Mouse (Mus musculus): ENCODE results near the gene Aspg. TPM values are rescaled to one million over a fixed set of nuclear protein-coding genes. Genes with fewer than 3 reads are reported as not detected.

Aspg gene
- total RNA-seq, 2 experiments from 2014 or later = not detected

DNA sequence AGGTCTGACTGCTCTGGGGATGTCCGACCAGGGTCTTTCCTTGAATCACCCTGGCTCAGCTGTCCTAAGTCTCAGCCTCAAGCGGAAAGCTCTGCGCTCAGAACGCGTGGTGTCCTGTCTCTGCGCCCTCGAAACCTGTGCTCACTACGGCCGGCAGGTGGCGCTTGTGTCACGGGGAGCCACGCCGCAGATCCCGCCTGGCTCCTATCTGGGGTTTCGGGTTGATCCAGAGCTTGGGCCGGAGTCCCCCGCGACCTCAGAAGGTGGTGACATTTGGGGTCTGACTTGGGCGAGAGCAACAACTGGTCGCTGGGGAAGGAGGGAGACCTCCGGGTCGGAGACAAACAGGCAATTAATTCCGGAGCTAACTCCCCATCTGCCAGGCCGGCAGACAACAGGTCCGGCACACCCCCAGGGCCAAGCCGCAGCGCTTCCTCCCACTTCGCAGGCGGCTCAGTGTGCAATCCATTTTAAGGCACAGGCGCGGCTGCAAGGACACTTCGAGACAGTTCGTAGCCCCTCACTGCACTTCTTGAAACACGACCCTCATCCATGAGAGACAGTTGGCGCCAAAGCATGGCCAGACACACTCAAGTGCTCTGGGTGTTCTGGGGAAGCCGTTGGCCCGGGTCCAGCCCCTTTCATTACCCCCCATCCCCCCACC lies 38.9 kb downstream of the Aspg start:
- ATAC-seq (replicated peaks; ENCODE audit: low FRiP score, low TSS enrichment, poor library complexity, severe bottlenecking) = peak; percentile 71

DNA sequence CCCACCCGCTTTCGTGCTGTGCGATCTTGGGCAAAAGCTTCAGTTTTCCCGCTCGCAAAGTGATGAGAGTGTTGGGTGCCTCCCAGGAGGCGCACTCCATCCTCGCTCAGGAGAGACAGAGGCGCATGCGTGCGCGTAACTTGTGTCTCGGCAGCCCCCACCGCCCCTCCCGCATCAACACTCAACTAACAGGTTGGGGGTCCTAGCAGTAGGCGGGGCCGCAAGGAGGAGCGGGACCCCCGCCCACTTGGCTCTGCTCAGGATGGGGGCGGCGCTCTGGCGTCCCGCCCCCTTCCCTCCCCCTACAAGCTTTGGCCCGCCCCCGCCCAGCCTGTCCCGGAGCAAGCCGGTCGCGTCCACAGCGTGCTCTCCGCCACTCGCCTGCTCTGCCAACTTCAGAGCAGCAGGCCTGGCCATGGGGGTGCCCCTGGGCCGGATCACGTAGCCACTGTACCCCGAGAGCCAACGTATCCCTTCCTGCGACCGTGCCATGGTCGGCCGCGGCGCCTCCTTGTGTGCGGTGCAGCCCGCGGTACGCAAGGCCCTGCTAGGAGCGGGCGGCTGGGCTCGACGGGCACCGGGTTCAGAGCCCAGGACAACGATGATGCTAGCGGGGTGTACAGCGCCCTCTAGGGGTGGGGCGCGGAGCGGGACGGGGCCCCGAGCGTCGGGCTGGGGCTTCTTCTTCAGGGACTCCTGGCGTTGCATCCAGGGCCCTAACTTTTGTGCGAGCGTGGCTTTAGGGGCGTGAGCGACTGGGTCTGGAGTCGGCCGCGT lies 39.6 kb downstream of the Aspg start, which contains the start of gene Kif26a:
Gene Kif26a, plus strand, starts transcription at position 334 of the 777 bp plus-strand sequence.
- no peak for ATAC-seq (replicated peaks; ENCODE audit: low FRiP score, low TSS enrichment, poor library complexity, severe bottlenecking)

DNA sequence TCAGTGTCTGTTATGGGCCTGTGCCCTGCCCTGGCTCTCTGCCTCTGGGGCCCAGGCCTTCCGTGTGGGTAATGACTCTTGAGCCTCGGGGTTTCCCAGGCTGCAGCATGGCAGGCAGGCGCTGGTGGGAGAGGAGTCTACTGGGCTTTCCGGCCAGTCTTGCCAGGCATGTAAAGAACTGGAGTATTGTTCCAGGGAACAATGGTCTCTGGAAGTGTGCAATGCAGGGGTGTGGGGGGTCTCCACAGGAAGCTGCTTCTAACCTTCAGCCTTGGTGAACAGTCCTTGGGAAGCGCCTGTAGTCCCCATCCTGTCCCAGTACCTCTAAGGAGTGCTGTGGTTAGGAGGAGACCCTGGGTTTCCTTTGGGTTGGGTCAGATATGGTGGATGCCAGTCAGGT lies 40.9 kb downstream of the Aspg start:
- no peak for ATAC-seq (replicated peaks; ENCODE audit: low FRiP score, low TSS enrichment, poor library complexity, severe bottlenecking)

DNA sequence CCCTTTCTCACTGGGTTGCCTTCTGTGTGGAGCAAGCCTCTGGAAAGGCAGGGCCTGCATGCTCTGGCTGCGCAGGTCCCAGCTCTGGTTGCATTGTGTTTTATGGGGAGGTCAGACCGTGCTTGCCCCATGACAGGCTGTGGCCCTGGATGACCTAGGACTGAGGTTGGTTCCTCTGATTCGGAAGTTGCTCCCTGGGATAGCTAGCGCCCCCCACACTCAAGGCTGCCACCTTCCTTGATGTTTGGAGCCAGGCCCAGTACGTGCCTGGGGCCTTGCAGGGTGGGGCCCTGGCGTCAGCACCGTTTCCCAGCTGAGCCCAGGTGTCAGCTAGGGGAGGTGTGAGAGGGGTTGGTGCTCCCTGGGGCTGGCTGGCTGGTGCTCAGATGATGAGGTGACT lies 43.5 kb downstream of the Aspg start:
- ATAC-seq (replicated peaks; ENCODE audit: low FRiP score, low TSS enrichment, poor library complexity, severe bottlenecking) = no peak

DNA sequence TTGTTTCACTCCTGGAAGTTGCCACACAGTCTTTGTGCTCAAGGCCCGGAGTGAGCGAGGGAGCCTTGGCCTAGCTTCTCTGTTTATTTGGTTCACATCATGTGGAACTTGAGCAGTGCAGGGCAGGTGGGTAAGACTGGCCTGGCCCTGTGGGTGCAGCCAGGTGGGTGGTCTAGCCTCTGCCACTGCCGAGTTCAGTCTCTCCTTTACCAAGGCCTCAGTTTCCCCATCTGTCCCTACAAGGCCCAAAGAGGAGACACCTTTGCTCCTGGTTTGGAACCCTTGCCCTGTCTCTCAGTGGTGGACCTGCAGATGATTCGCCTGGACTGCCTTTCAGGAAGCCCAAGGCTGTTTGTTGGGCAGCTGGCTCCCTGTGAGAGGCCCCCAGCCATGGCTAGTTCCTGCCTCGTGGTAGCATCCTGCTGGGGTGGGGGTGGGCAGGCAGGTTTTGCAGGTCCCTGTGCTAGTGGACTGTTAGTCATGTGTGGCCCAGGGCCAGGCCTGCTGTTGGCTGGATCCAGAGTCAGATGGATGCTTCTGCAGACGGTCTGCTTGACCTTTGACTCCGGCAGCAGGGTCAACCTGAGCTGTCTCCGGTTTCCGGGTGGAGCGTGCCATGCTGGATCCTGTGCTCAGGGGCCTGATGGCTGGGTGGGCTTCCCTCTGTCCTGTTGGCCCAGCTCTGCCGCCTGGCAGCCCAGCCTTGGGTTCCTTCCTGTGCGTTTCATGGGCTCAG lies 44.9 kb downstream of the Aspg start:
- no peak for ATAC-seq (replicated peaks; ENCODE audit: low FRiP score, low TSS enrichment, poor library complexity, severe bottlenecking)

DNA sequence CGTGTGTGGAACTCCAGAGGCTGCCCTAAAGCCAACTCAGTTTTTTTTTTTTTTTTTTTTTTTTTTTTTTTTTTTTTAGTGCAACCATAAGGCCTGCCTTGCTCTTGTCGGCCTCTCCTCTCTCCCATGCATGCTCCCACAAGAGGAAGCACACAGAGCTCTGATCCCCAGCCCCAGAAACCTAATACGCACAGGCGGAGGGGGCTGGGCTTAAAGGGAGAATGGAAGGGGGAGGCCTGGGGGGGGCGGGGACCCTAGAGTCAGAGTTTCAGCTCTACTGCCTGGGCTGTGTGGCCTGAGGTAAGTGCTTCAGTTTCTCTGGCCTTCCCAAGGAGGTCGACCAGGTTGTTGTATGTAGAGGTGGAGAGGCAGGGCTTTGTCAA lies 45.5 kb downstream of the Aspg start:
- ATAC-seq (replicated peaks; ENCODE audit: low FRiP score, low TSS enrichment, poor library complexity, severe bottlenecking) = no peak

DNA sequence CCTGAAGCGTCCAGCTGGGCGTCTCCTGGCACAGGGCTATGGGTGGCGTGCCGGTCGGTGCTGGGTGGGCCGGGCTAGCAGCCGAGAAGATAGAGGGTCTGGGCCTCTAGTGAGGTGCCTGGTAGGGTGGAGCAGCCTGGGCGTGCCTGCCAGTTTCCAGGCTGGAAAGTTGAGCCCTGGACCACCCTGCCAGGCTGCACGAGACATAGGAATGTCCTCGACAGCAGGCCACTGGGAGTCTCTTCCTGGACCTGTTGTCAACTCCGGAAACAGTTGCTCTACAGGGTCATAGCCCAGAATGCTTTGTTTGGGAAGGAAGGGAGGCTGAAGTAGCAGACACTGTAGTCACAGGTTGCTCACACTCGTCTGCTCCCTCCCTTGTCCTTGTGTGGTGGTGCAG lies 47.1 kb downstream of the Aspg start:
- no peak for ATAC-seq (replicated peaks; ENCODE audit: low FRiP score, low TSS enrichment, poor library complexity, severe bottlenecking)

DNA sequence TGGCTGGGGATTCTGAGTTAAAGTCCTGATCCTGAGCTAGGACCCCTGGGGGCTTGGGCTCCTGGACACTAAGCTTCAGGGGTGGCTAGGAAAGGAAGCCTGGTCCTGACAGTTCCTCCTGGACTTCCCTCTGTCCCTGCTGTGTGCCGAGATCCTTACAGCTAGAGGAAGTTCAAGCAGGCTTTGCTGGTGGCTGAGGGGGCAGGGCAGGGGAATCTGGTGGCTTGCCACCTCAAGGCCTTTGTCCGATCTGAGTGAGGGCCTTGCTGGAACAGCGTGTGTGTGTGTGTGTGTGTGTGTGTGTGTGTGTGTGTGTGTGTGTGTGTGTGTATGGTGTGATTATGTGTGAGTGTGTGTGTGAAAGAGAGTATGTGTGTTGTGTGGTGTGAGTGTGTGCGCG lies 48.0 kb downstream of the Aspg start:
- ATAC-seq (replicated peaks; ENCODE audit: low FRiP score, low TSS enrichment, poor library complexity, severe bottlenecking) = no peak

DNA sequence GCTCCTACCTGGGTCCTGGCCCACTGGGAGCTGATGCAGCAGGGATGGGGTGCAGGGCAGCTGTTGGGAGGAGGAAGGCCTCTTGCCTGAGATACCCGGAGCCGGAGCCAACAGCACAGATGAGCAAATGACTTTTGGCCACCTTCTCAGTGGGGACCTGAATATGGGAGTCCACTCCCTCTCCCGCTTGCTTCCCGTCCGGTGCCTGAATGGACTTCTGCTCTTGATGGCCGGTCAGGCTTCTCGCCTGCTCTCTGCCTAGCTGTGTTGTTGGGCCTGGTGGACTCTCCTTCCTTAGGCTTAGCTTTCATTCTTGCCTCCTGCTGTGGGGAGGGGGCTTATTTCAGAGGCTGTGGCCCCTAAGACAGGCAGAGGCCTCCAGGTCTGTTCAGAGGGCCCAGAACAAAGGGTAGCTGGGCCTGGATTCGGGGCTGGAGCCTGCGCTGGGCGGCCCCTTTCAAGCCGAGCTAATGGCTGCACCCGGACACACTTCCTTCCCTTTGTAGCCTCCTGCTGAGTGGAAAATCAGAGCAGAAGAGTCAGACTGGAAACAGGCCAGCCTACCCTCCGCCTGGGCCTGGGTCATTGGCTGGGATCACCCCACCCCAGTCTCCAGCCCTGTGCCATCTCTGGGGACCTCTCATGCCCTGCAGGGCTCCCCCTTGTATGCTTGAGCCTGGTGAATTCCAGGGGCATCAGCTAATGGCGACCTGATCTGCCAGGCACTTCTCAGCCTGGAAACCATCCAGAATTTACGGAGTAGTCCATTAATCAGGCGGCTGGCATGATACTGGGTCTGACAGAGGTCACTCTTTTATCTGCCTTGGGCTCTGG lies 49.0 kb downstream of the Aspg start:
- no peak for ATAC-seq (replicated peaks; ENCODE audit: low FRiP score, low TSS enrichment, poor library complexity, severe bottlenecking)

DNA sequence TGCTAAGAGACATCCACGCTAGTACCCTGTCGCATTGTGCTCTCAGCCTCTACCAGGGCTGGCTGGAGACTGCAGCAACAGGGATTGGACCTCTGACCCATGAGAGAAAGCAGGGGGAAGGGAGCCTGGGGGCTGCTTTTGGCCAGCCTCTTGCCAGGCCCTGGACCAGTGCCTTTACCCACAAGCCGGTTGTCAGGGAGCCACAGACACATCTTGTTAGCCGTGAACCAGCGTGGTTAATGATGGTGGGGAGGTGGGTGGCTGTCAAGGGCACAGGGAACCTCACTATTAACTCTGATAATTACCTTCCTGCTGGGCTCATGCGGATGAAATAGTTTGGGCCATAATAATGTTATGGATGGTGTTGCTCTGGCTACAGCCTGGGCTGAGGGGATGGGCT lies 50.3 kb downstream of the Aspg start:
- no peak for ATAC-seq (replicated peaks; ENCODE audit: low FRiP score, low TSS enrichment, poor library complexity, severe bottlenecking)

DNA sequence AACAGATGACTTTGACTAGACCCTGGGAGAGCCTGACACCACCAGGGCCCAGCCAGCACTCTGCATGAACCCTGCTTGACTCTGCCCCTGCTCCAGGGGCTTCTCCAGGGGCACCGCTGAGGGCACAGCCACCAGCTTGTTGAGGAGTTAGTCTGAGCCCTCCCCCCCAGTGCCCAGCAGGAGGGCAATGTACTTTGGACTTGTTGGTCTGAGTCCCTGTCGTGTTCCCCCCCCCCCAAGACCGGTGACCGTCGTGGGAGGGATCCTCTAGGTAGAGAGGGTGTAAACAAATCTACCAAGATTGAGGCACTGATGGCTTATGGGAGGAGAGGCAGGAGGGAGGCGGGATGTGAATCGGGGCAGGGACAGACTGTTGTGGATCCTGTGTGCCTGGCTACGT lies 51.8 kb downstream of the Aspg start:
- no peak for ATAC-seq (replicated peaks; ENCODE audit: low FRiP score, low TSS enrichment, poor library complexity, severe bottlenecking)

DNA sequence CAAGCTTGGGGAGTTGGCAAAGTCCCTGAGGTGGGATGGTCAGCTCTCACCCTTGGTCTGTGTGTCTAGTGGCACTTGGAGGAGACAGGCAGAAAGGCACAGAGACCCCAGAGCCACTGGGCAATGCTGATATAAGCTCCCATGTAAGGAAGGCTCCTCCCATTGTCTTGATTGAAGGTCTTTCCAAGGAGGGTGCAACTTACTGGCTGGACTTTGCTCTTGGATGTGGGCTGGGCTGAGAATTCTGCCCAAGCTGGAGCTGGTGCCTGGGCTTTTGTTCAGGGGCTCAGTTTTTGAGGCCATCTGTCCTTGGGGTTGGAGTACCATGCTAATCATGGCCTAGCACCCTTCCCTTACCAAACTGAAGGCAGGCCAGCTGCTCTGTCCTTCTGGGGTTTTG lies 52.3 kb downstream of the Aspg start:
- ATAC-seq (replicated peaks; ENCODE audit: low FRiP score, low TSS enrichment, poor library complexity, severe bottlenecking) = no peak

DNA sequence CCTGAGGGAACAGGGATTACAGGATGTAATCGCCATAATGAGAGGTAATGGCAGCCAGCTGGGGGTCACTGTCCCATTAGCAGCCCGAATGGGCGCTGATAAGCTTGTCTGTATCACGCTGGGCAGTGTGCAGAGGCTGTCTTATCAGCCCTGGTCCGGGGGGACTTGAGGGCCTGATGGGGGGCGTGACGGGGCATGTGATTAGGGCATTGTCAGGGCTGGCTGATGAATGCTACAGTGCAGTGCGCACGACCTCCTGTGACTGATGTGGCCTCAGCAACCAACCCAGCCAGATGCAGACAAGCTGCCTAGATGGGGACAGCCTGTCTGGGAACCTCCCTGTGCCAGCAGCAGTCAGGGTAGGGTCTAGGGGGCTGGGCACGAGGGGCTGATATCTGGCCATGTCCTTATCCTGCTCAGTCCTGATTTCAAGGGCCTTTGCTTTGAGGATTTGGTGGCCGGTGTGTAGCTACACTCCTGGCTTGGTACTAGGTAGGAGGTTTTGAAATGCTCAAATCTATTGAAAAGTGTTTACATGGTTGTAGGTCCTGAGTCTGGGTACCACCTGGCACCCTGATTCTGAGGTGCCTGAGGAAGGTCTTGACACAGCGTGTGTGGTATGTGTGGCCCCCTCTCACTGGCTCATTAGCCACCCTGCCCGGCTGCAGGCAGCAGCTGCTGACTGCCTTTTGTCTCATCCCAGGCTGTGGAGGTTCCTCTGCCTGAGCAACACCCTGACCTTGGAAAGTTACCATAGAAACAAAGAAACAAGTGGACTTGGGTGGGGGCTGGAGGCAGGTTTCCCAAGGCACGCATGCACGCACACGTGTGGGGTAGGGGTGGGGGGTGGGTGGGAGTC lies 57.7 kb downstream of the Aspg start:
- ATAC-seq (replicated peaks; ENCODE audit: low FRiP score, low TSS enrichment, poor library complexity, severe bottlenecking) = no peak

DNA sequence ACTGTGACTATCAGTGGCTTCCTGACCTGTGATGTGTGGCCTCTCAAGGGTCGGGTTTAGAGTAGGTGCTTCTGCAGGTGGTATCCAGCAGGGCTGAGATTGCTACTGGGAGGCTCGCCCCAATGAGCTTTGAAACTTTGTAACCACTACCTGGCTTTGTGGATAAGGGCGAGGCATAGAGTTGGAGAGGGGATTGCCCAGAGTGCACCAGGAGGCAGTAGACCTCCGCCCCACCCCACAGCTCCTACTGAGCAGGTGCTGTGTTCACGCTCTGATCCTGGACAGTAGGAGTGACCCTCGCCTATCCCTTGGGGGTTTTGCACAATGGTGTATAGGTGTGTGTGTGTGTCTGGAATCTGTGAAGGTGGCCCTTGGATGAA lies 58.4 kb downstream of the Aspg start:
- ATAC-seq (replicated peaks; ENCODE audit: low FRiP score, low TSS enrichment, poor library complexity, severe bottlenecking) = no peak

DNA sequence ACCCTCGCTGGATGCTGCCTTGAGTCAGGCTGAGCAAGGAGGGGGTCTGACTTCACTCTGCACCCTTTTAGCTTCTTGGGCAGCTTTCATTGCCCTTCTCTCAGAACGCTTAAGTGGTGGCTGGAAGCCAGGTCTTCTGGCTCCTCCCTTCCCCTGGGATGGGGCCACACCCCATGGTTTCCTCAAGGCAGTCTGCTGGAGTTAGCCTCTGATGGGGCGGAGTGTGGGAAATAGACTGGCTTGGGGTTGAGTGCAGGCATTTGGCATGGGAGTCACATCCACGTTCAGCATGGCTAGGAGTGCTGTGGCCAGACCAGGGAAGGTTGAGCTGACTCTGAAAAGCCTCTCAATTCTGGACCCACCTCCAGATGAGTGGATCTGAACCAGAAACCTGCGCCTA lies 62.8 kb downstream of the Aspg start:
- ATAC-seq (replicated peaks; ENCODE audit: low FRiP score, low TSS enrichment, poor library complexity, severe bottlenecking) = no peak

DNA sequence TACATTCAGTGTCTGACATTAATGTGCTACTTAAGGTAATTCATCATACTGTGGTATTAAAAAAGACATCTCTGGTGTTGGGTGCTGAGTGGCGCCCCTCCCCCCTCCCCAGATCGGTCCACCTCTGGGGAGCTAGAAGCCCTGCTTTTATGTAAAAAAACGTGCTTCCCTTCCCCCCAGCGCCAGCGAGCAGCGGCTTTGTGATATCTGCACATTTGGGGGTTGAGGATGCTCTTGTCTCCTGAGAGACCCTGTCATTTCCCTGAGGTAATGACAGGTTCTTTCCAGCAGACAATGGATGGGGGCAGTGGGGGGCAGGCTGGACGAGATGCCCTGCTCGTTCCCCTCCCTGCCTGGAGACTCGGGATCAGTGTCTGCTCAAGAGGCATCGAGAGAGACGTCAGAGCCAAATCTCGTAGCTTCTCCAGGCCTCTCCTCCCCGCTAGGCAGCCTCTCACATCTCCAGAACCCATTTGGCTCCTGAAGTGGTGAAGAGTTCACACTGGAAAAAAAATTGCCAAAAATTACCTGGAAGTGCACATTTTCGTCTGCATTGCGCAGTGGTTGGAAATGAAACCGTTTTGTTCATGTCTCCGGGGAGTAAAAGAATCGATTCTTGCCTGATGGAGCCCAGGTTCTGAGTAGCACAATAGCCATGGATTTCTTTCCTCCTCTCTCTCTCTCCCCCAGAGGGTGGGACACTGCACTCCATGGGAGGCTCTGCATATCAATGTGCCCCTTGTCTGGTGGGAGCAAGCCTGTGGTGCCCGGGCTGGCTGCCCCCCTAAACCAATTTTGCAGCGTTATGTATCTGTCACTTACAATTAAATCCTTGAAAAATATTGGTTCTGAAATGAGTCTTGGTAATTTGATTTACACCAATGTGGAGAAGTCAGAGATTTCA lies 64.4 kb downstream of the Aspg start:
- no peak for ATAC-seq (replicated peaks; ENCODE audit: low FRiP score, low TSS enrichment, poor library complexity, severe bottlenecking)

DNA sequence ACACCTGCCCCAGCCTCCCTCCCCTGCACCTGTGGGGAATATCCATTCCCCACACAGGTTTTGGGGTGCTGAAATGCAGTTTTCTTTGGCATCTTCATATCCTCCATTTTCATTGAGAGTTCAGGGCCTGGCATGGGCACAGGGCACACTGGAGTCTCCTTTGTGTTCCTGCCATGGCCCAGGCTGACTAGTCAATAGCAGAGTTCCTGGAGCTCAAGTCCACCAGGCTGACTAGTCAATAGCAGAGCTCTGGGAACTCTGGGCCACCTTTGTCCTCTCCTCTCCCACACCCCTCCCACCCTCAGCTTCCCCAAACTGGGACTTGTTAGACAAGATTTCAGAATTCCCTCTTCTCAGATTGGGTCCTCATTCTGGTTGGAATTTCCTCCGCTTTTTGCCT lies 65.2 kb downstream of the Aspg start:
- ATAC-seq (replicated peaks; ENCODE audit: low FRiP score, low TSS enrichment, poor library complexity, severe bottlenecking) = no peak

DNA sequence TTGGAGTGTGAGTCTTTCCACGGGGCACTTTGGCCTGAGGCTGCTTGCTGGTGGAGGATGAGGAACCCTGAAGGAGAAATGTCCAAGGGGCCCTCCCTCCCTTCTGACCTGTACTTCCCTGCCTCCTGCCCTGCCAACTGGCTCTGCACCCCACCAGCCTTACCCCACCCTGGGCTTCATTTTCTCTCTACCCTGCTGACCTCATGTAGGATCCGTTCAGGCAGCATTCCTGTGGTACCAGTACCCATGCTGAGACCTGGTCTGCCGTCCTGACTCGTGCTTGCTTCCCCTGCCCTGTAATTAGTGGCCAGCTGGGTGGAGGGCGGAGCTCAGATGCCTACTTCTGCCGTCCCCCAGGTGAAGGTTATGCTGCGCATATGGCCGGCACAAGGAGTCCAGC lies 65.7 kb downstream of the Aspg start:
- no peak for ATAC-seq (replicated peaks; ENCODE audit: low FRiP score, low TSS enrichment, poor library complexity, severe bottlenecking)

Measured in megakaryocyte-erythroid progenitor cell, adult 5-6 weeks (primary cell).